Mouse (Mus musculus) neural tube, embryonic 14.5 days (tissue): ENCODE measurements at regions not wholly inside any gene's neighbourhood (a gene's known extent, or its start where the extent isn't known, plus 50 kb on each side); places are given as distances from the start of the nearest gene placed in this dataset.
"Not testable (repeated sequence)": the region's sequence is repeated elsewhere in the genome, so short reads cannot be mapped to it uniquely, and the experiment has no call there.

ENCODE experiments used
- ATAC-seq: fragments of 200-750 bp; cut with Nextera tagmentation; 2 replicates; pipeline ENCODE4 v1.8.0; 2017; ENCODE audit warnings: low read depth, mild to moderate bottlenecking, moderate TSS enrichment, moderate library complexity
- H3K27ac ChIP-seq: fragments of 300-500 bp; sonication (generic); 2 replicates; pipeline ENCODE4 v1.5.1; 2014; ENCODE audit warnings: low read depth, mild to moderate bottlenecking, control low read depth, low read length, moderate library complexity, mixed read lengths
- H3K27me3 ChIP-seq: fragments of 300-500 bp; sonication (generic); 2 replicates; pipeline ENCODE4 v1.6.1; 2014; ENCODE audit warnings: low read length; ENCODE audit not compliant: control insufficient read depth, insufficient read depth
- H3K36me3 ChIP-seq: fragments of 300-500 bp; sonication (generic); 2 replicates; pipeline ENCODE4 v1.6.1; 2014; ENCODE audit warnings: low read length, mixed read lengths; ENCODE audit not compliant: control insufficient read depth, insufficient read depth
- H3K4me1 ChIP-seq: fragments of 300-500 bp; sonication (generic); 2 replicates; pipeline ENCODE4 v1.6.1; 2014; ENCODE audit warnings: low read length; ENCODE audit not compliant: control insufficient read depth, insufficient read depth
- H3K4me2 ChIP-seq: fragments of 300-500 bp; sonication (generic); 2 replicates; pipeline ENCODE4 v1.6.1; 2014; ENCODE audit warnings: mild to moderate bottlenecking, low read depth, low read length, control low read depth
- H3K4me3 ChIP-seq: fragments of 300-500 bp; sonication (generic); 2 replicates; pipeline ENCODE4 v1.5.1; 2014; ENCODE audit warnings: low read depth, low read length, control low read depth, mixed read lengths
- H3K9ac ChIP-seq: fragments of 300-500 bp; sonication (generic); replicated peaks from 2 replicates; pipeline ENCODE4 v1.6.1; 2014; ENCODE audit warnings: low read depth, mild to moderate bottlenecking, control low read depth, low read length, mixed read lengths
- H3K9me3 ChIP-seq: fragments of 300-500 bp; sonication (generic); 2 replicates; pipeline ENCODE4 v1.6.1; 2016; ENCODE audit warnings: low read length; ENCODE audit not compliant: control insufficient read depth
- WGBS: fragments of 180-500 bp; shearing (Covaris S2); extraction: QIAGEN DNeasy Blood & Tissue Kit; methylation state at CpG from one replicate; pipeline ENCODE4 v1.1.7; 2014; 5-methylcytosine and 5-hydroxymethylcytosine counted together

DNA sequence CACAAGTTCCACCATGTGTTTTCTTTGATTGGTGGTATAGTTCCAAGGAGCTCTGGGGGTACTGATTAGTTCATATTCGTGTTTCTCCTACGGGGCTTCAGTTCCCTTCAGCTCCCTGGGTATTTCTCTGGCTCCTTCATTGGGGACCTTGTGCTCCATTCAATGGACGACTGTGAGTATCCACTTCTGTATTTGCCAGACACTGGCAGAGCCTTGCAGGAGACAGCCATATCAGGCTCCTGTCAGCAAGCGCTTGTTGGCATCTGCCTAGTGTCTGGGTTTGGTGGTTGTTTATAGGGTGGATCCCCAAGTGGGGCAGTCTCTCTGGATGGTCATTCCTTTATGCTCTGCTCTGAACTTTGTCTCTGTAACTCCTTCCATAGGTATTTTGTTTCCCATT, 1905.5 kb upstream of the Sel1l start:
- not testable (repeated sequence) for H3K27ac ChIP-seq, H3K36me3 ChIP-seq, H3K4me2 ChIP-seq, H3K9me3 ChIP-seq, ATAC-seq, H3K4me3 ChIP-seq, H3K9ac ChIP-seq, H3K4me1 ChIP-seq, H3K27me3 ChIP-seq
- WGBS, result 93% methylated on average over 4 of the region's 4 CpGs

GRCm38 (mm10) chr12:93748300-93748847, 1899.4 kb upstream of the Sel1l start:
- H3K4me1 ChIP-seq, result no peaks in the 10 kb centered on the region
- no peaks in the 10 kb centered on the region for H3K27me3 ChIP-seq
- no peak overlapping the region for H3K27ac ChIP-seq
- WGBS, result 46% methylated on average over 4 of the region's 4 CpGs
- H3K4me3 ChIP-seq, result no peak overlapping the region
- H3K4me2 ChIP-seq, result no peak overlapping the region
- H3K9ac ChIP-seq, result no peak overlapping the region
- peak; percentile 75 for ATAC-seq
- H3K9me3 ChIP-seq, result no peaks in the 10 kb centered on the region
- H3K36me3 ChIP-seq, result no peaks in the 10 kb centered on the region

GRCm38 (mm10) chr12:93718704-93719497, 1869.9 kb upstream of the Sel1l start:
- WGBS, result 56% methylated on average over 2 of the region's 2 CpGs

DNA sequence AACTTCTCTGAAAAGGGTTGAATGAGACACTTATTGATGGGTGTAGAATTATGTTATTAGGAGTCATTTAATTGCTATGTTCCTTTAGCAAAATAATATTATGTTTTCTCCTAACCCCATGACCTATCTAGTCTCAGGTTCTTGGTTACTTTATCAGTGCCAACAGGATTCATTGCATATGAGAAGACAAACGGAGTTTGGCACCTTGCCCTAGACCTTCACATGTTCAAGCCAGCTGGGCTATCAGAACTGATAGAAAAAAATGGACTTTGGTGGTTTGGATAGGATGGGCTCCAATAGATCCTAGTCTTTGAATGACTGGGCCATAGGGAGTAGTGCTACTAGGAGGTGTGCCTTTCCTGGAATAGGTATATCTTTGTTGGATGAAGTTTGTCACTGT, 1857.0 kb upstream of the Sel1l start:
- no peaks in the 10 kb centered on the region for H3K4me1 ChIP-seq
- no peak overlapping the region for H3K27ac ChIP-seq
- H3K36me3 ChIP-seq, result no peaks in the 10 kb centered on the region
- no peaks in the 10 kb centered on the region for H3K27me3 ChIP-seq
- no peak overlapping the region for H3K4me2 ChIP-seq
- H3K9me3 ChIP-seq, result no peaks in the 10 kb centered on the region
- 81% methylated on average over 1 of the region's 1 CpGs for WGBS
- H3K9ac ChIP-seq, result no peak overlapping the region
- ATAC-seq, result no peak
- no peak overlapping the region for H3K4me3 ChIP-seq

More at GRCm38 (mm10) chr12:93718704-93719497, 1869.9 kb upstream of the Sel1l start:
- ATAC-seq, result no peak
- H3K36me3 ChIP-seq, result no peaks in the 10 kb centered on the region
- no peaks in the 10 kb centered on the region for H3K27me3 ChIP-seq
- no peak overlapping the region for H3K4me2 ChIP-seq
- H3K9me3 ChIP-seq, result no peaks in the 10 kb centered on the region
- no peak overlapping the region for H3K4me3 ChIP-seq
- no peak overlapping the region for H3K27ac ChIP-seq
- no peak overlapping the region for H3K9ac ChIP-seq
- H3K4me1 ChIP-seq, result no peaks in the 10 kb centered on the region

DNA sequence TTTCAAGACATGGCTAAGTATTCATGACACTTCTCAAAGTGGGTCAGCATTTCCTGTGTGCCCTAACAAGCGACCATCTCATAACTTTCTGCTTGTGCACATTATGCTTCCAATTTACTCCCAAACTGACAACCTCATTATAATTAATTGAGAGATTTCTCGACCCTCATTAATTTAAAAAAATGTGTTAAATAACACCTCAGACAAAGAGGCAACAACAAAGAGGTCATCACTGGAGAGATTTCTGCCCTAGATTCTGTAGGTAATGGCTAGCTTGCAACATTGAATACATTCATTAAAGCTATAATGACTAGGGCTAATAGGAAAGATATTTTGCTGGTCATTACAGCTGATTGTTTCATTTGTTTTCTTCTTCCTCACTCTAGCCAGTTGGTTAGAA, 1838.2 kb upstream of the Sel1l start:
- no peak overlapping the region for H3K4me2 ChIP-seq
- no peaks in the 10 kb centered on the region for H3K4me1 ChIP-seq
- no peak overlapping the region for H3K9ac ChIP-seq
- no peak overlapping the region for H3K4me3 ChIP-seq
- no peaks in the 10 kb centered on the region for H3K9me3 ChIP-seq
- no peaks in the 10 kb centered on the region for H3K27me3 ChIP-seq
- ATAC-seq, result no peak
- WGBS, result 79% methylated on average over 2 of the region's 2 CpGs
- H3K27ac ChIP-seq, result no peak overlapping the region
- H3K36me3 ChIP-seq, result no peaks in the 10 kb centered on the region

GRCm38 (mm10) chr12:93684385-93684784, 1835.4 kb upstream of the Sel1l start:
- WGBS, result 85% methylated on average over 1 of the region's 1 CpGs

GRCm38 (mm10) chr12:93677478-93677877, 1828.5 kb upstream of the Sel1l start:
- ATAC-seq, result no peak

More at GRCm38 (mm10) chr12:93684385-93684784, 1835.4 kb upstream of the Sel1l start:
- ATAC-seq, result no peak
- Histone ChIP-seq H3K36me3 (no peaks in the 10 kb centered on the region), H3K4me1 (no peaks in the 10 kb centered on the region), H3K4me3 (no peak overlapping the region), H3K27ac (no peak overlapping the region), H3K9ac (no peak overlapping the region), H3K27me3 (no peaks in the 10 kb centered on the region), H3K4me2 (no peak overlapping the region), H3K9me3 (no peaks in the 10 kb centered on the region)

DNA sequence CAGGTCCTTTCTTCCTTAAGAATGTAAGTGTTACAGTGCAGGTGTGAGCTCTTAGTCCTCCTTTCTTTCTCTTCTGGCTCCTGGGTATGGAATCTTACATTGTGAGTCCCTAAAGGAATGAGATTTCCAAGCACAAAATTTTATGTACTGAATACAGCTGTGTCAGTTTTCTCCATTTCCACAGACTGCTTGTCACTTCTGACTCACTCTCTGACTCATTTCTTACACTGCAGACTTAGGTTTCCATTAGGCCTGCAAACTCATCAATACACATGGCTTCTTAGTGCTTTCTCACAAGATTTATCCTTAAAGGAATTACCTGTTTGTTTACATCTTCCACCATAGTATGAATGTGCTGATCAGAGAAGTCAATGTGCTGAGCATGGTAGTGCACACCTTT, 1826.1 kb upstream of the Sel1l start:
- no peaks in the 10 kb centered on the region for H3K4me1 ChIP-seq
- no peak for ATAC-seq
- no peaks in the 10 kb centered on the region for H3K27me3 ChIP-seq
- no peak overlapping the region for H3K27ac ChIP-seq
- H3K9me3 ChIP-seq, result no peaks in the 10 kb centered on the region
- no peak overlapping the region for H3K4me2 ChIP-seq
- H3K36me3 ChIP-seq, result no peaks in the 10 kb centered on the region
- no peak overlapping the region for H3K9ac ChIP-seq
- H3K4me3 ChIP-seq, result no peak overlapping the region

More at GRCm38 (mm10) chr12:93677478-93677877, 1828.5 kb upstream of the Sel1l start:
- 89% methylated on average over 1 of the region's 1 CpGs for WGBS
- Histone ChIP-seq H3K9me3 (no peaks in the 10 kb centered on the region), H3K4me1 (no peaks in the 10 kb centered on the region), H3K4me2 (no peak overlapping the region), H3K27ac (no peak overlapping the region), H3K36me3 (no peaks in the 10 kb centered on the region), H3K4me3 (no peak overlapping the region), H3K9ac (no peak overlapping the region), H3K27me3 (no peaks in the 10 kb centered on the region)

GRCm38 (mm10) chr12:93669211-93669610, 1820.3 kb upstream of the Sel1l start:
- WGBS, result 65% methylated on average over 2 of the region's 2 CpGs
- H3K27me3 ChIP-seq, result no peaks in the 10 kb centered on the region

More at GRCm38 (mm10) chr12:93669211-93669610, 1820.3 kb upstream of the Sel1l start:
- Histone ChIP-seq H3K9me3 (no peaks in the 10 kb centered on the region), H3K36me3 (no peaks in the 10 kb centered on the region), H3K4me3 (no peak overlapping the region), H3K9ac (no peak overlapping the region), H3K4me1 (no peaks in the 10 kb centered on the region), H3K4me2 (no peak overlapping the region), H3K27ac (no peak overlapping the region)
- ATAC-seq, result no peak
